Mouse (Mus musculus) G1E-ER4 (cell line): Measurements from ENCODE around the gene Rabep1. TPM values are rescaled to one million over a fixed set of nuclear protein-coding genes. Genes with fewer than 3 reads are reported as not detected.

Experiments
- GATA1 ChIP-seq: IDR thresholded peaks from one replicate; pipeline ENCODE4 v1.8.0; 2012; ENCODE audit warnings: low read length, inconsistent platforms
- polyA plus RNA-seq: library from polyadenylated mRNA; stranded (reverse); fragments of >175 nt; gene quantifications from 2 replicates; pipeline ENCODE4 v1.2.3, GENCODE M21; 2012

Rabep1 gene
- polyA plus RNA-seq, 1 experiment, result 24.2 TPM

- no peak for TF ChIP-seq GATA1
Observed at GRCm38 (mm10) chr11:70931461-70931860, 86.9 kb downstream of the Rabep1 start.

GRCm38 (mm10) chr11:70935316-70935715, 90.7 kb downstream of the Rabep1 start:
- no peak for TF ChIP-seq GATA1

GRCm38 (mm10) chr11:70942596-70942995, 98.0 kb downstream of the Rabep1 start:
- no peak for TF ChIP-seq GATA1

DNA sequence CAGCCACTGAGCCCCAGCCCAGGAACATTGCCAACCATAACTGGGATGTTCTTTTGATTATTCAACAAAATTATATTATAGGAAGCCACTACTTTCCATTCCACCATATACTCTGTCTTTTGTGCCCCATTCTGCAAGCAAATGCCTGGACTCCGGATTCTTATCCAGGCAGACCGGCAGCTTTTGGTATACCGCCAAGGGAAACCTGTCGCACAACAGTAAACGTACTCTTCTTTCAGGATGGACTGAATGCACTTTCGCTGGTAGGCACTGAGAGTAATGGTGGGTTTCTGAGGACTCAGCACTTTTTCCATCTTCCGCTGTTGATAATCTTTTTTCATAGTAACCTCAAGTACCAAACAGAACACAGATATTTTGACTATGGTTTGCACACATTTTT, 99.1 kb downstream of the Rabep1 start:
- TF ChIP-seq GATA1, result no peak

DNA sequence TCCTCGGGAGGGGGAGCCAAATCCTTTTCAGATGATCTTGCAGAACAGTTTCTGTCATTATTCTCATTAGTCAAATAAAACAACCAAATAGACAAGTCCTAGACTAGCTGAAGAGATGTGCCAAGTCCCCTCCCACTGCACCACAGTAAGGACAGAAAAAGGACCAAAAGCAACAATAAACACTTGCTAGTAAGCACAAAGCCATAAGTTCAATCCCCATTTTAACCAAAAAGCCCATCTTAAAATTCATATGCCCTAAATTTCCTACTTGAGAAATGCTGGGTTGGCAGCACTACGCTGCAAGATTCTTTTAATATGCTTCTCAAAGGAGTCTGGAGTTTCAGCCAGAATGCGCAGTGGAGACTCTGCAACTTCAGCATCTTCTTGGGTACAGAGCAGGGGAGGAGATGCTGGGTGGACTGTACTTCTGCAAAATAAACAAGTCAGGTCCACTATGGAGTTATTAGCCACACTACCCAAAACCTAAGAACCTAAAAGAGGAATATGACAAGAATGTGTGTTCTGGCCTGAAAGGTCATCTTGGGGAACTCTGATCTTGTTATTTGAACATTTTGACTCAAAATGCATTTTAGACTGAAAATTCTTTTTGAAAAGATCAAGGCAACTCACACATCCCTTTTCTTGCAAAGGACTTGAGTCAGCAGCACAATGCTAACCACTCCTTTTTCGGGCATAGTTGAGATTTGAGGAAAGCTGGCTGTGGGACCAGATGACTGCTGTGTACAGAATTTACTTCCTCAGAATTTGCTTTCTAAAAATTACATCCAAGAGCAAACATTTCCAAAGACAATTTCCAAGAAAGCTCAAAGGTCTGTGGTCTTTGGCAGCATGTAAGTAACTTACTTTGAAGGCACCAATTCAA, 100.6 kb downstream of the Rabep1 start:
- TF ChIP-seq GATA1, result no peak

DNA sequence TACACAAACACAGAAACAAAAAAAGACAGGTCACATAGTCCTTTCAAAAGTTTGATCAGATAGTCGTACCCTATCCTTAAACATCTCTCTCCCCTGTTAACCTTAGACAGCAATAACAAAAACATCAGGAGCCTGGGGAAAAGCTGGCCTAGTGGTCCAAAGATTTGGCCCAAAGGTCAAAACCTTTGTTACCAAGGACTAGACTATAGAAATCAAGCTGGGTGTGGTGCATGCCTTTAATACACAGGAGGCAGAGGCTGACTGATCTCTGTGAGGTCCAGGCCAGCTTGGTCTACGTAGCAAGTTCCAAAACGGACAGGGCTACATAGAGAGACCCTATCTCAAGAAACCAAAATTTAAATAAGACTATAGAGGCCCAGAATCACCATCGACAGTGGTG, 110.1 kb downstream of the Rabep1 start:
- no peak for TF ChIP-seq GATA1

- no peak for TF ChIP-seq GATA1
Observed at GRCm38 (mm10) chr11:70960786-70961554, 116.4 kb downstream of the Rabep1 start.

DNA sequence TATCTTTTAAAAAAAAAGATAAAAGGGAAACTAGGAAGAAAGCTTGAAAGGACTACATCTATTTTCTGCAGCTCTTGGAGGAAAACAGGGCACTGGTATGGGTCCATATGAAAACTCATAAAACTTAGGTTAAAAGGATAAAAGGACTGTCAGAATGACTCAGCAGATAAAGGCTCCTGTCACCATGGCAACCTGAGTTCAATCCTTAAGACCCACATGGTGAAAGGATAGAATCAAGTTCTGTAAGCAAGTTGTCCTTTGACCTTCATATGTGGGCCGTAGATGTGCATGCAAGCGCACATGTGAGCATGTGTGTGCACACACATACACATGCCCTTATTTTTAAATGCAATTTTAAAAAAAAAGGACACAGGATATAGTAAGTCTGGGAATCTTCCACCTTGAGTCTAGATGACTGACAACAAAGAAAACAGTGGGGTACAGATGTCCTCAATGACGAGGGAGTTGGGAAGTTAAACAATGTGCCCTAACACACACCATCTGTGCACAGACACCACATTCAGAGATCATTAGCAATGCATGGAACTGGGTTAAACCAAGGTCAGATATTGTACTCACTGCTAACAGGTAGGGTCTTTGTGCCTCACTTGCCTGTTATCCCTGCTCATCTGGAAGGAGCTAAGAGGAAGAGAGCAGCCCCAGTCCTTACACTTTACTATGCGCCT, 119.8 kb downstream of the Rabep1 start:
- TF ChIP-seq GATA1, result no peak

GRCm38 (mm10) chr11:70969271-70969794, 124.8 kb downstream of the Rabep1 start:
- TF ChIP-seq GATA1, result no peak

GRCm38 (mm10) chr11:70969821-70970559, 125.4 kb downstream of the Rabep1 start, which contains the start of the genes Nup88 and Rpain:
Nup88 (minus strand) TSS chr11:70969973.
Rpain (plus strand) TSS chr11:70970213.
- no peak for TF ChIP-seq GATA1

DNA sequence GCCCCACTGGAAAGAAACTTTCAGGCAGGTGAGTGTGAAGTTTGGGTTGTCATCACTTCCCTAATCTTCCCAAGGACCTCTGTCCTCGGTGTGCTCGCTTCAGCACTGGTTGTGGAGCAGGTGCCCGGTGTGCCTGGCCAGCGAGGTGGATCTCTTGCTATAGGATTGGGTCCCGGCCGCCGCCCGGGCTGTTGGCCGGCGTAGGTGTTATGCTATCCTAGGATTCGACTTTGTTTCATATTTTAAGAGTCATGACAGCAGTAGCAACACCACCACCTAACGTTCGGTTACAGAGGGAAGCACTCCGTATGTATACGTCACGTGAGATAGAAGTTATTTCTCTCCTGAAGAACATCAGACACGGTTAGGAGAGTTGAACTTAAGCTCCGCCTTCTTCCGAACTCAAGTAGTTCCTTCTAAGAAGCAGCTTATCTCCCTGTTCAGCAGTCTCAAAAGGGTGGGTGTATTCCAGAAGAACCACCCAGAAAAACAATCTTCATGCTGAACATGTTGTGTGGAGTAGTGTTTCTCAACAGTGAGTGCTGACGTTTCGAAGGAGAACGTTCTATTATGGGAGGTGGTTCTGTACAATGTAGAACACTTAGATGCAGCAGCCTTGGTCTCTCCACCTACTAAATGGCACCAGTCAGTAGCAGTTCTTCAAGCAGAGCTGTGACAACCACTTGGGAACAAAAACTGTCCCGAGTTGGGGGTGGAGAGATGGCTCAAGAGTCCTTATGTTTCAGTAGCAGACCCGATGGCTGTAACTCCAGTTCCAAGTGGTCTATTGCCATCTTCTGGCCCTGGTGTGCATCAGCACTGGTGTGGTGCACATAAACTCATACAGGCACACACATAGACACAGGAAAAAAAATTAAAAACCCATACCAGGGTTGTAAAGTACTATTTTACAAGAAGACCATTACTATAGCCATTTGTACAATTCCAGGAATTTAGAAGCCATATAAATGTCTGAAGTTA, 126.3 kb downstream of the Rabep1 start:
- TF ChIP-seq GATA1, result no peak

DNA sequence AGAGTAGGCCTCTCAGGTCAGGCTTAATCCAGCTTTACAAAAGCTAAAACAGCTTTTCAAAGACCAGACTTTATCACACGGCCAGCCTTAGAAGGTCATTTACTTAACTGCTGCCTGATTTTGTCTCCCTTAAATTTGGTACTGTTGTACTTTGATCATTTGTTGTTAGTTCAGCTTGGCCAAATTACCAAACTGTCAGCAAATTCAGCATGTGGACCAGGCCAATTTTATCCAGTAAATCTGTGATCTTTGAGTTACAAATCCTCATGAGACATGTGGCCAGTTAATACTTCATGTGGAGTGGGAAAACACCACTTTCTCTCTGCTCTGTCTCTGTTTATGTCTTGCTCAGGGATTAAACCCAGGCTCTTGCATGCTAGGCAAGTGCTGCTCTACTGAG, 128.0 kb downstream of the Rabep1 start:
- no peak for TF ChIP-seq GATA1

DNA sequence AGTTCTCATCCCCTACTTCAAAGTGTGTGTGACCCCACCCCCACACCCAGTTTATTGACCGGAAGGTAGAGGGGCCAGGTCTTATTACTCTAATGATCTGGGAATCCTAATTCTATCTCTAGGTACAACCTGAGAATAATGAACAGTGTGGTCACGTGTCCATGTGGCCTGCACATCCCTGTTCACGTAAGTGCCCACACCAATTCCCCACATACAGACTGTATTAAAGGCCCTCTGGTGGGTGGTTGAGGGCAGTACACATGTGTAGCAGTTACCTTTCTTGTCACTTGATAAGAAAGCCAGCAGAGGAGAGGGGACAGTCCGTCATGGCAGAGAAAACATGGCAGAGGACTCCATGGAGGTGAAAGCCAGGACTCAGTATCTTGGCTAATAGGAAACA, 129.4 kb downstream of the Rabep1 start:
- no peak for TF ChIP-seq GATA1

DNA sequence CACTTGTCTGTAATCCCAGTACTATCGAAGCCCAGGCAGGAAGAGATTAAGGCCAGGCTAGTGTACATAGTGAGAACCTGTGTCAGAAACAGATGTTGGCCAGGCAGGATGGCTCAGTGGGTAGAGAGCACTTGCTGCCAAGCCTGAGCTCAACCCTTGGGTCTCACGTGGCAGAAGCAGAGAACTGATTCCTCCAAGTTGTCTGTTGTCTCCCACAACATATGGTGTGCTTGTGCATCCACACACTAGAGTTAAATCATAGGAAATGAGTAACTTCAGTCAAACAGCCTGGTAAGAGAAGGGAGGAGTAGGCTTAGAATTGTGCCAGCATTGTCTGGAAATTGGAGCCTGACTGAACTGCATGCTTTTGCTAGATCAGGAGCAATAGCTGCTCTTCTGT, 130.6 kb downstream of the Rabep1 start:
- no peak for TF ChIP-seq GATA1
